Mouse (Mus musculus): ENCODE results near the gene Insl6.

DNA sequence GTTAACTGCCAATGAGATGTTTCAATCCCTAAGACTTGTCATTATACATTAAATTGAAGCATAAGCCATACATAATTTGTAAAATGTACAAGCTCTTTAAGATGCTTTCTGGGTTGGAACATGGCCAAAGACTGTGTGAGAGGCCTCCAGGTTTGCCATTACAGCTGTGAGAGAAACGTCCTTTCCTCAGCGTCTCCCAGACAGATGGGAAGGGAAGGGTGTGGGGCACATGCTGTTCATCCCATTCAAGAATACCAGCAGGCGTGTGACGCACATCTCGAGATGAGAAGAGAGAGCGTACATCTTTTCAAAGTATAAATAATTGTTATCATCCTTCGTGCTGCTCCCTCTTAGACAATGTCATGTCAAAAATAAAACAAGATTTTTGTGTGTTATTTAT lies 12.5 kb downstream of the Insl6 start:
- no peak for TF ChIP-seq CTCF (IDR thresholded peaks at IDR 0.05; ENCODE audit: low read depth)
- no peak for TF ChIP-seq EP300 (IDR thresholded peaks at IDR 0.05; ENCODE audit: low read depth)
